Mouse (Mus musculus): ENCODE results near the gene Tomm7.
A peak's percentile ranks its signal among the peaks of the same experiment; 100 is the strongest.
"Not testable (repeated sequence)": the region's sequence is repeated elsewhere in the genome, so short reads cannot be mapped to it uniquely, and the experiment has no call there.

The Tomm7 gene

DNA sequence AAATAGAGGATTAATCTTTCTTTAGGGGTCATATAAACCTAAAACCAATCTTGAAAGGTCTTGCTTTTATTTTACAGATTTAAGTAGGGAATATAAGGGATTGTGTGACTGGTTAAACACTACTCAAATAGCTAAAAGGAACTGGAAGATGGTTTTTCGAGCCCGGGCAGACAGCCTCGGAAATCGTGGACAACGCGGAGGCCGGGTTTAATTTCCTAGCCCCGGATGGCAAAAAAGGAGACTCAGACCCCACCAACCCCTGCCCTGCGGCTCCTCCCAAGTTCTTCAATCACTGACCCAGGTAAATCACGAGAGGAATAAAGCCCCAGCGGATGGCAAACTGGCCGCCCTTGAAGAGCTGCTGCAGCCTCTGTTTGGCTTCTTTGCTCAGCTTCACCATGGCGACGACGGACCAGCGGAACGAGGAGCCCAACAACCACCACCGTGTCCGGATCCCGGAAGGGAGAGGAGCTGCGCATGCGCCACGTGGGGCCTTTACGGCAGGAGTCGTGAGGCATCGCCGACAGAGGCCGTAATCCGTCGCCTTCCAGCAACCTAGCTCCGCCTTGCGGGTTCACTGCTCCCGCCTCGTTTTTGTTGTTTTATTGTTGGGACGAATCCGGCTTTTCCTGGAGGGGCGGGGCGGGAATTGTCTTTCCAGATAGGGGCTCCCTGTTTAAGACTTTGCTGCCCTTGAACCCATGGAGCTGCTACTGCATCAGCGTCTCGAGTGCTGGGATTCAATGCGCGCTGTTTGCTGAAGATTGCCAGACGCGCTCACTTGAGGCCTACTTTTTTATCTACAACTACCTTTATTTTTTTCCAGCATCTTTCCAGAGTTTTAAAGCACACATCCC, at the start of gene Tomm7:
TSS of gene Tomm7 (minus strand) at position 488 of the 857 bp plus-strand sequence.
- DNase-seq (ENCODE audit: low spot score): peak; percentile 95

- DNase-seq (ENCODE audit: low spot score): no peak
These were observed 49.3 kb upstream of the Tomm7 start for GRCm38 (mm10) chr5:23893156-23893863.

DNA sequence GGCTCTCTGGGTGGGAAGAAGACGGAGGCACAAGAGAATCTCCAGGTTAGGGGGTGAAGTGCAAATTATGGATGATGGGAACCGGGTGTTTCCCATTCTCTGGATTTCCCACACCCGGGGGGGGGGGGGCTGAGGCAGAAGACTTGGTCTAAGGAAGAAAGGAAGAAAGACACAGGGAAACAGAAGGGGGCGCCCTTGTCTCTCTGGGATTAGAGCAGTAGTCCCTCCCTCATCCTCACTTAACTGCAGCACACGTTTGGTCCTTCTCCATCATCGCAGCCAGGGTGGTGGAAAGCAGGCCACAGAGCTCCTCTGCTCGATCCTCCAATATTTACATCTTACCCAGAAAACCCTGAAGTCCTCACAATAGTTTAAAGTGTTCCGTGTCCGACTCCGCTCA, 46.8 kb upstream of the Tomm7 start:
- no peak for DNase-seq (ENCODE audit: low spot score)

GRCm38 (mm10) chr5:23889461-23889860, 45.5 kb upstream of the Tomm7 start:
- no peak for DNase-seq (ENCODE audit: low spot score)

GRCm38 (mm10) chr5:23887111-23887510, 43.1 kb upstream of the Tomm7 start:
- no peak for DNase-seq (ENCODE audit: low spot score)

DNA sequence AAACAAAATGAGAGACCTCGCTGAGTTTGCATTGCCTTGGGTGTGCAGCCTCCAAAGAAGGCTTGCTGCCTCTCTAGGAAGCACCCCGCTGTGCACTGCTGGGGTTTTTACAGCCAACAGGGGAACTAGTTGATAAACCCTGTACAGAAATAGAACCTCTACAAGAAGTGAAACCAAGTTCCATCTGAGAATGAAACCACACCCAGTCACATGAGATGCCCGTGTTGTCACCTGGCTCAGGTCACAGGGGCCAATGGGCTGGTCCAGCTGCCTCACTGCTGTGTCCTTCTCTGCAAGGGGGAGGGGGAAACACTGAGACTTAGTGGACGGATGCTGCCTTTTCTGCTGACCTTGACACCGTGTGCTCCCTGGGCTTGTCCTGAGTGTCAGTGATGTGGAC, 30.5 kb upstream of the Tomm7 start:
- DNase-seq (ENCODE audit: low spot score): no peak

GRCm38 (mm10) chr5:23872586-23872985, 28.6 kb upstream of the Tomm7 start:
- no peak for DNase-seq (ENCODE audit: low spot score)

- not testable (repeated sequence) for DNase-seq (ENCODE audit: low spot score)
These were observed 27.4 kb upstream of the Tomm7 start for GRCm38 (mm10) chr5:23871323-23871722.

DNA sequence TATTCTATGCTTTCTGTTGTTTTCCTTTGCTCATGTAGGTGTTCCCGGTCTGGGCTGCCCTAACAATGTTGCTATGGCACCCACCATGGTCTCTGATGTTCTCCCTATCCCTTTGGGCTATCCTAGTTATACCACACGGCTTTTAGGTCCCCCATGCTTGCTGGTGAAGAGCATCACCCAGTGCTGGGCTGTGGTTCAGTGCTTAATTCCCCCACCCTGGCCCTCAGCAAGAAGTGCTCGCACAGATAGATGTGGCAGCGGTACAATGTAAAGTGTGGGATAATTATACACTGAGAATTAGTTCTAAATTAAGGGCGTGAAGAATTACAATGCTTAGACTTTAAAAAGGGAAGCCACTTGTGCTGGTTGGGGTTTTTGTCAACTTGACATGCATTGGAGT, 22.0 kb upstream of the Tomm7 start:
- no peak for DNase-seq (ENCODE audit: low spot score)

GRCm38 (mm10) chr5:23864054-23864965, 20.3 kb upstream of the Tomm7 start:
- DNase-seq (ENCODE audit: low spot score): no peak

- no peak for DNase-seq (ENCODE audit: low spot score)
These were observed 19.4 kb upstream of the Tomm7 start for GRCm38 (mm10) chr5:23863166-23864053.

DNA sequence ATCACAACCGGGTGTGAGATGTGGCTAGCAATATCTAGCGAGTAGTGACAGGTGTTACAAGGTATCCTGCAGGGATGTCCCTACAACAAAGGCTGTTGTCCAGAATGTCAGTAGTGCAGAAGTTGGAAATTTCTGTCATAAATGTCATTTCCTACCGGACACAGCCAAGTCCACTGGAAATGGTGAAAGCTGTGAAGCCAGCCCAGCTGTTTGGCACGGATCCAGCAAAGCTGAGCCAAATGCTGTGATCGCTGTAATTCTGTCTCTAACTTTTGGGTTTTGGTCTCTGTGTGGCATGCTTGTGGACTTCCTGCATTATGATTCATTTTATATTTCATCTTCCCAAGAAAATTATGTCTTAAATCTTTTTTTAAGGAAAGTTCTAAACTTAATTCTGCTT, 18.3 kb upstream of the Tomm7 start:
- DNase-seq (ENCODE audit: low spot score): peak; percentile 26

DNA sequence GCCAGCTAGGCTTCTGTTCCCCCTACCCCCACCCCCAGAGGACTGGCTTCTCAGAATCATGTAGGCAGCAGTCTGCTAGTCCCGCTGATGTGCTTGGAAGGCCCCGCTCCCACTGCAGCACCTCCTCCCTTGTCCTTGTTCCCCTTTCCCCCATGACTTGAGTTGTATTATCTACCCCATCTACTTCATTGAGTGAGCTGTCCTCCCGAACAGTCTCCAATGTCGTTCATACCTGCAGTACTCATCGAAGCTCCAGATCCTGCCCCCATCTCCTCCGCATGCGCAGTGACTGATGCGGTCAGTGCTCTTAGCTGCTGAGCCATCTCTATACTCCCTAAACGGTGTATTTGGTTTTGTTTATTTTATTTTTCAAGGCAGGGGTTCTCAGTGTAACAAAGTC, 17.8 kb upstream of the Tomm7 start:
- DNase-seq (ENCODE audit: low spot score): no peak

DNA sequence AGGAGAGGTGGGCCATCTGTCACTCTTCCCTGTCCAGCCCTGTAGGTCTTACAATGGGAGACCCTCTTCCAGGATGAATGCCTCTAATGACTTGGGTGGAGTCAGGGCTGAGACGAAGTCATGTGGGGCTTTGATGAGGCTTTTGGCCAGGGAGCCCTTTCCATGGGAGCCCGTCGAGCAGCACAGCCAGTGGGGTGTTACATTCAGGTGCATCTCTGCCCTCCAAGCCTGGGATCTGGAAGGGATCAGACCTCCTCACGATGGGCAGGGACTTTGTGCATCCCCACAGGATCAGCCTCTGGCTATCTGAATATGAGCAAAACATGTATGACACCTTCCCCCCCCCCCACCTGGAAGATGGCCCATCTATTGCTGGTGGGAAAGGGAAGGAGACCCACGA, 15.9 kb upstream of the Tomm7 start:
- no peak for DNase-seq (ENCODE audit: low spot score)

- DNase-seq (ENCODE audit: low spot score): no peak
These were observed 15.2 kb upstream of the Tomm7 start for GRCm38 (mm10) chr5:23859087-23859718.

DNA sequence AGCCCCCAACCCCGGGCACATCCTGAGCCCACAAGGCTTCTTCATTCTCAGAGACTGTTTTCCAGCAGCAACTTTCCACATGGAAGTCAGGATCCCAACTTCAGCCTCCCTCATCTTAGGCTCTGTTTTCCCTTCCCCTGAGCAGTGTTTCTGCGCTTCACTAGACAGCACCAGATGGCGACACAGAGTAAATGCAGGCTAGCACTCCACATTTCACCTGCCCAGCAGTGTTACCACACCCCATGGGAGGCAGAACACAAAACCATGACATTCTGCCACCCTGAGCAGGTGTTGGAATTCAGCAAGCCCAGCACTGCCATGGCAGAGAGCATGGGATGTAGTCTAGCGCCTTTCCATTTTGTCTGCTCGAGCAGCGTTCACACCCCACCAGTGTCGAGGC, 14.7 kb upstream of the Tomm7 start:
- DNase-seq (ENCODE audit: low spot score): no peak

- DNase-seq (ENCODE audit: low spot score): no peak
These were observed 14.0 kb upstream of the Tomm7 start for GRCm38 (mm10) chr5:23858001-23858400.

GRCm38 (mm10) chr5:23857189-23857588, 13.2 kb upstream of the Tomm7 start:
- no peak for DNase-seq (ENCODE audit: low spot score)

DNA sequence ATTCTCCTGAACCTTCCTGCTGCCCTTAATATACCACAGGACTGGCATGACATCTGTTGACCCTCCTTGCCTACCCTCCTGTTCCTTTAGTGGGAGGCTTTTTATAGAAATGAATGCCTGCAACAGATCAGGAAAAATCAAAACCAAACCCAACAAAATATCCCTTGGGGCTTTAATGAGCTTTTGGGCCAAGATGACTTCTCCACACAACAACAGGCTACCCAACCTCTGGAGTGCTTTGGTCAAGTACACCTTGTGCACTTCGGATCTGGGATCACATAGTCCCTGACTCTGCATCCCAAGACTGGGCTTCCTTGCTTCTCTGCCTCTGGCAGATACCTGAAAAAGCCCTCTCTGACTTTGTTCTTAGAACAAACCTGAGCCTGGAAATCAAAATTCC, 12.2 kb upstream of the Tomm7 start:
- DNase-seq (ENCODE audit: low spot score): no peak

DNA sequence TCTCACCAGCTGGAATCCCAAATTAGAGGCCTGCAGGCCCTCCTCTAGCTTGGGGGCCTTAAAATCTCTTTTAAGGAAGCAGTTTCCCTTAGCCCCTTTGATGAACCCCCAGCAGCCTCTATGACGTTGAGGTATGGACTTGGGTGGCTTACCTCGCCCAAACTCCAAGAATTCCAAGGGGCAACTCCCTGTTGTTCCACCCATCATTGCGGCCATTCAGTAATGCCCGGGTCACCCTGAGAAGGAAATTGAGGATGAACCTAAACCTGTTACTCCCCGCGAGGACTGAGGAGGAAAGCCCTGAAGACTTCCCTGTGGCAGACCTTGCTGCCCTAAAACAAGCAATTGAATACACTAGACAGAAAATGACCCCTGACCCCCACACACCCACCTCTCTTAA, 11.5 kb upstream of the Tomm7 start:
- no peak for DNase-seq (ENCODE audit: low spot score)

GRCm38 (mm10) chr5:23852916-23853315, 9.0 kb upstream of the Tomm7 start:
- not testable (repeated sequence) for DNase-seq (ENCODE audit: low spot score)
